Mouse (Mus musculus): ENCODE data around the gene Slco1c1. TPM values are rescaled to one million over a fixed set of nuclear protein-coding genes. Genes with fewer than 3 reads are reported as not detected.

Slco1c1 gene
- polyA plus RNA-seq (2012; rRNA removed): 0.13 TPM in 1 of 2 replicates, not detected in the other

DNA sequence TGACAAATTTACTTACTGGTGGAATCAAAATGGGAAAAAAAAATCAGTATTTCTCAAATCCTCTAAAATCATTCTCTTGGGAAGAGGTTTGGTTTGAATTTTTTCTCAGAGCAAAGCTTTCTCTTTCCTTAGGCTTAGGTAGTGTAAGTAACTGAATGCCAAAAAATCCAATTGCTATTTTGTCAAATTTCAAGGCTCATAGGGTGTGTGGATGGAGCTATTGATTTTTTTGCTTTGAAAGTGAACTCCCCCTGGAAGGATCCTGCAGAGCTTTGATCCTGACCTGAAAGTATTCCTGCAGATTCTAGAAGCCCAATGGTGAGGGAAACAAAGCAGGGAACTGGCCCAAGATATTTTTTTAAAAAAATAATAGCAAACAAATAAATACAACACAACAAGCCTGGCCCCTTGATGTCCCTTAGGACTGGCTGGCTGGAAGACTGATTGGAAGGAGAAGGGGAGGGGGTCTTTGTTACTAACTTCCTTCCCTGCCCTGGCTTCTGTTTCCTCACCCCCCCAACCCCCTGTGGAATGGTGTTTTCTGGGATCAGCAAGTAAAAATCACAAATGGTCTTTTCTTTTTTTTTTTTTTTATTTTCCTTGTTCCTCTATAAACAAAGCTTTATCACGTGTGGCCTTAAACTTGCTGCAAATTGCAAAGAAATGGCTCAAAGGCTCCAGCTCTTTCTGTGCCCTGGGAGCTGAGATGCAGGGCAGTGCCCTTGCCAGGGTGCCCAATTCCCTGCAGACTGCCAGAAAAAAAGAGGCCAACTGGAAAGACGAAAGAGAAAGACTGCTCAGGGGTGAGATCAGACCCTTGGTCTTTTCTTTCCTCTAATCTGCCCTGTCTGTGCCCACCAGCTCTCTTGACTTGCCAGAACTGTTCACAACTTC lies at the start of gene Slco1c1:
TSS of gene Slco1c1 (plus strand) at position 622 of the 894 bp plus-strand sequence.
- no peaks in the 10 kb centered on the region for H3K4me1 ChIP-seq (ENCODE audit: control insufficient read depth, insufficient read depth, low read length)
- no peak within 1 kb of the TSS for H3K4me3 ChIP-seq (replicated peaks; ENCODE audit: extremely low read depth, low read depth, low read length)

DNA sequence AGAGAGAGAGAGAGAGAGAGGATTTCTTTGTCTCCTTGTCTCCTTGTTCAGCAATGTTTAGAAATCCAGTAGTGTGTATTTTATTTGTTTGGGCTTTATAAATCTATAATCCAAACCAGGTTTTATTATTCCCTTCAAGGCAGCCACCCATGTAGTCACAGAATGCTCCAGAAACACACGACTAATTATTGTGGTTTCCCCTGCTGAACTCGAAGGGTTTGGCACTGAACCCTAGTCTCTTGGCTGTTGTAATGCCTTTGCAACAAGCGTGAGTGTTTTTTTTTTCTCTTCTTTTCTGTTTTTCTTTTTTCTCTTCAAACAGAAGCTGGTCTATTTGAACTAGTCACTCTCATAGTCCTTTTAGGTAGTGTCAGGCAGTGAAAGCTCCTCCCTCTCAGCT lies 49.5 kb upstream of the Slco1c1 start:
- WGBS: 31% methylated on average over 3 of the region's 3 CpGs
- DNase-seq: no peak
- Histone ChIP-seq H3K4me3 (replicated peaks; ENCODE audit: extremely low read depth, low read depth, low read length) (no peak overlapping the region), H3K4me1 (ENCODE audit: control insufficient read depth, insufficient read depth, low read length) (no peaks in the 10 kb centered on the region)
- TF ChIP-seq CTCF (IDR thresholded peaks at IDR 0.05; ENCODE audit: insufficient read depth, low read length) (no peak), POLR2A (IDR thresholded peaks at IDR 0.05; ENCODE audit: borderline replicate concordance, extremely low read depth, low read depth, low read length) (no peak)

More for the DNA sequence above, at the start of gene Slco1c1:
- WGBS: 52% methylated on average over 2 of the region's 2 CpGs
- DNase-seq: no peak
- TF ChIP-seq CTCF (IDR thresholded peaks at IDR 0.05; ENCODE audit: insufficient read depth, low read length) (no peak), POLR2A (IDR thresholded peaks at IDR 0.05; ENCODE audit: borderline replicate concordance, extremely low read depth, low read depth, low read length) (no peak)

DNA sequence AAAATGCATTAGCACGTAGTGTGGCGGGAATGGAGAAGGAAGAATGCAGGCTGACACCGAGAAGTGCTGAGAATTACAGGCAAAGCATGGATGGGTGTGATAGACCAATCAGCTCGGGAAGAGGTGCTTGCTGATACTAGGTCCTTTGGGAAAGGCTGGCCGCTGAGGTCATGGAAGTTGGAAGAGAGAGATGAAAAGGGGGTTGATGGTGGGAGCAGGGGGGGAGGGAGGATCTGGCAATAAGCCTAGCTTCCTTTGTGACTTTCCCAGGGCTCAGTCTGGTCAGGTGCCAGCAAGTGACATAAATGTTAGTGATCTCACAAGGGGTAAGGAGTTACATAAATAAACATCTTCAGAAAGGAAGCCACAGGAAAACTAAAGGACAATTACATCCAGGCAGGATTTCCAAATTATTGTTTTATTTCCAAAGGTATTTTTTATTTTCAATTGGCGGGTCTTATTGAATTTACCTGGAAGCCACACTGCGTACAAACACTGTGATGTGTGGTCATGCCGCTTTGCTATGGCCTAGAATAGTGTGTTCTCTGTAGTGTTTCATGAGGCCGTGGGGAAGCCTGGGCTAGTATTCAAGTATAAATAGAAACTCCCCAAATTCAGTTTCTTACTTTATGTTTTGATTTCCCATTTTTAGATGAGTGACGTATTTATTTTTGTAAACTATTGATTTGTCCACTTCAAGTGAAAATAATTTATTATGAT lies 38.7 kb upstream of the Slco1c1 start:
- 37% methylated on average over 10 of the region's 10 CpGs for WGBS
- DNase-seq: peak; percentile 10
- no peak overlapping the region for H3K4me3 ChIP-seq (replicated peaks; ENCODE audit: extremely low read depth, low read depth, low read length)
- H3K4me1 ChIP-seq (ENCODE audit: control insufficient read depth, insufficient read depth, low read length): peaks cover 4% of the 10 kb centered on the region
- TF ChIP-seq CTCF (IDR thresholded peaks at IDR 0.05; ENCODE audit: insufficient read depth, low read length) (no peak), POLR2A (IDR thresholded peaks at IDR 0.05; ENCODE audit: borderline replicate concordance, extremely low read depth, low read depth, low read length) (no peak)

DNA sequence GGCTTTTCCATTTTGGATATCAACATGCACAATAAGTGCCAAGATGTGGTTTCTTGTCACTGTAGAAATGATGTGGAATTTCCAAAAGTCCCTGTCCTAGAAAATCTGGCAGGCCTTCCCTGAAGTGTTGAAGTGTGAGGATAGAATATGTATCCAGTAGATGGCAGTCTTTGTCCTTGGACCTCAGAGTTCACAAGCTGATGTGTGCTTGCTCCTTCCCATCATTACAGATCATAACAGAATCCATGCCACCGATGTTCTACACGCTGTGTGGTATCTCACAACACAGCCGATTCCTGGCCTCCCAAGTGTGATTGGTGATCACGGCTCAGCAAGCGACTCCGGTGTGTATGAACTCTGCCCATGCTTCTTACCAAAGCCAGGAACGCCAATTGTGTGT lies 36.9 kb upstream of the Slco1c1 start:
- TF ChIP-seq CTCF (IDR thresholded peaks at IDR 0.05; ENCODE audit: insufficient read depth, low read length) (0 out of 2 replicates have a peak, but pooled peaks have one; percentile 27), POLR2A (IDR thresholded peaks at IDR 0.05; ENCODE audit: borderline replicate concordance, extremely low read depth, low read depth, low read length) (no peak)
- 59% methylated on average over 7 of the region's 7 CpGs for whole genome bisulfite sequencing
- no peak for DNase-seq
- Histone ChIP-seq H3K4me1 (ENCODE audit: control insufficient read depth, insufficient read depth, low read length) (peaks cover 4% of the 10 kb centered on the region), H3K4me3 (replicated peaks; ENCODE audit: extremely low read depth, low read depth, low read length) (no peak overlapping the region)

DNA sequence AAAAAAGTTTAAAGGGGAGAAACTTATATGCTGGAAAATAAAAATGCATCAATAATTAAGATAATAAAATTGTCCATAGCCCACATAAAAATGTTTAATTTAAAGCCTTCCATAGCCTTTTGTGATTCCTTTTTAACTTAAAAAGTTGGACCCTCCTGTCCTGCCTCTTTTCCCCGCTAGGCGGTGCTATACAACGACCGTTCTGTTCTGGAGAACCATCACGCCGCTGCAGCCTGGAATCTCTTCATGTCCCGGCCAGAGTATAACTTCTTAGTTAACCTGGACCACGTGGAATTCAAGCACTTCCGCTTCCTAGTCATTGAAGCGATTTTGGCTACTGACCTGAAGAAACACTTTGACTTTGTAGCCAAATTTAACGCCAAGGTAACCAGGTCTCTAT lies 35.5 kb upstream of the Slco1c1 start:
- peaks cover 4% of the 10 kb centered on the region for H3K4me1 ChIP-seq (ENCODE audit: control insufficient read depth, insufficient read depth, low read length)
- no peak overlapping the region for H3K4me3 ChIP-seq (replicated peaks; ENCODE audit: extremely low read depth, low read depth, low read length)
- 21% methylated on average over 11 of the region's 11 CpGs for WGBS
- TF ChIP-seq CTCF (IDR thresholded peaks at IDR 0.05; ENCODE audit: insufficient read depth, low read length) (peak; percentile 70), POLR2A (IDR thresholded peaks at IDR 0.05; ENCODE audit: borderline replicate concordance, extremely low read depth, low read depth, low read length) (no peak)
- DNase-seq: peak; percentile 23

DNA sequence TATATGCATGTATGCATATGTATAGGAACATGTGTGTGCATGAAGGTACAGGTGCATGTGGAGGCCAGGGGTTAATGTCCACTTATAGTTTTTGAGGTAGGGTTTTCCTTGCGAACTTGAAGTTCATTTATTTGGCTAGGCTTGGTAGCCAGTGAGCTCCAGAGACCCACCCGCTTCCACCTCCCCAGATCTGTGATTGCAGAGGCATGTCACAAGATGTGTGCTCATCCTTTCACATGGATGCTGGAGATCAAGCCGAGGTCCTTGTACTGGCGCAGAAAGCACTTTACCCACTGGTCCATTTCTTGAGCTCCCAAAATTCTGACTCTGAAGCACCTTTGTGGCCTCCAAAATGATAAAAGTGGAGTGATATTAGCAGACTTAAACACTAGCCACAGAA lies 29.3 kb upstream of the Slco1c1 start:
- WGBS: 85% methylated on average over 4 of the region's 4 CpGs
- TF ChIP-seq CTCF (IDR thresholded peaks at IDR 0.05; ENCODE audit: insufficient read depth, low read length) (no peak), POLR2A (IDR thresholded peaks at IDR 0.05; ENCODE audit: borderline replicate concordance, extremely low read depth, low read depth, low read length) (no peak)
- DNase-seq: no peak
- Histone ChIP-seq H3K4me3 (replicated peaks; ENCODE audit: extremely low read depth, low read depth, low read length) (no peak overlapping the region), H3K4me1 (ENCODE audit: control insufficient read depth, insufficient read depth, low read length) (no peaks in the 10 kb centered on the region)

DNA sequence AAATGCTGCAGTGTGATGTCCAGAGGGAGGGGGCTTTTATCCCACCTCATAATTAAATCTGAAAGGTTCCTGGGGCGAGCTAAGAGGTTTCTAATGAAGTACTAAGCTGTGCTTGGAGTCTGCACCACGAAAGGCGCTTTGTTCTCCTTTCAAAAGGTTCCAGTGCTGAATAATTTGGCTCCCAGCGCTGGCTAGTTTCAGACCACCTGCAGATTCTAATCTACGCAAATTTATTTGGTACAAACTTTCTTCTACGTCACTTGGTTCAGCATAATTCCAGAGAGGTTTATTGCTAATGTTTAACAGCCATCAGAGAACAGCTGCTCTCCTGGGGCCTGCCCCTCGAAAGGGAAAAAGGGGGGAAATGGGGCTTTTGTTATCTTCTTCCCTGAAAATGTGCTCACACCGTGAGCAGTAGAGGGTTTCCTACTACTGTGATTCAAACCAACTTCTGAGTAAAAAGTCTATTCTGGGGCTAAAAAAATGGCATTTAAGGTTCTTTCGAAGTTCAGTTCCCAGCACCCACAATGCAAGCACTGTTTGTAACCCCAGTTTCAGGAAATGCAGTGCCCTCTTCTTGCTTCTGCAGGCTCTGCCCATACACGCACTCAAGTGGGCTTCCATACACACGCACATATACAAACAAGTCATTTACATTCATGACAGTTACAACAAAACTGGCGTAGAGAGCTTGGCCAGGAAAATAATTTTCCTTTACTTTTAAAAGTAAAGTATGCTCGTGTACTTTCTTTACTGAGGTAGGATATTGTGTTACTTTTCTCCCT lies 28.3 kb upstream of the Slco1c1 start:
- Histone ChIP-seq H3K4me3 (replicated peaks; ENCODE audit: extremely low read depth, low read depth, low read length) (no peak overlapping the region), H3K4me1 (ENCODE audit: control insufficient read depth, insufficient read depth, low read length) (no peaks in the 10 kb centered on the region)
- 53% methylated on average over 13 of the region's 13 CpGs for WGBS
- TF ChIP-seq POLR2A (IDR thresholded peaks at IDR 0.05; ENCODE audit: borderline replicate concordance, extremely low read depth, low read depth, low read length) (no peak), CTCF (IDR thresholded peaks at IDR 0.05; ENCODE audit: insufficient read depth, low read length) (no peak)
- DNase-seq: no peak

DNA sequence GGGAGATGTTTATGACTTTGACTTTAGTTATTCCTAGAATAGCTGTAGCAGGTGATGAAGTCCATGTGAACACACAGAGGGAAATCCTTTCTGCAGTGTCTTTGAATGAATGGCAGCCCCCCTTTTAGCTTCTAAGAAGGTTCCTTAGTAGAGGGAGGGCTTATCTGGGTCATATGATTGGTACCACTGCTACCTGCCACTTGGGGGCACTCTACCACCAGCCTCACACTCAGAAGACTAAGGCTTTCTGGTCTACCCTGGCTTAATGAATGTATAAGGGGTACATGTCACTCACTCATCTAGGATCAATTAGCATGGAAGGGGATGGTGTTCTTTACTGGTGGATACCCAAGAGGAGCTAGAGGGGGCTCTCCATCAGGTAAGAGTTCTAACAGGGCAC lies 24.7 kb upstream of the Slco1c1 start:
- peak; percentile 36 for TF ChIP-seq CTCF (IDR thresholded peaks at IDR 0.05; ENCODE audit: insufficient read depth, low read length)
- TF ChIP-seq POLR2A (IDR thresholded peaks at IDR 0.05; ENCODE audit: borderline replicate concordance, extremely low read depth, low read depth, low read length): no peak

DNA sequence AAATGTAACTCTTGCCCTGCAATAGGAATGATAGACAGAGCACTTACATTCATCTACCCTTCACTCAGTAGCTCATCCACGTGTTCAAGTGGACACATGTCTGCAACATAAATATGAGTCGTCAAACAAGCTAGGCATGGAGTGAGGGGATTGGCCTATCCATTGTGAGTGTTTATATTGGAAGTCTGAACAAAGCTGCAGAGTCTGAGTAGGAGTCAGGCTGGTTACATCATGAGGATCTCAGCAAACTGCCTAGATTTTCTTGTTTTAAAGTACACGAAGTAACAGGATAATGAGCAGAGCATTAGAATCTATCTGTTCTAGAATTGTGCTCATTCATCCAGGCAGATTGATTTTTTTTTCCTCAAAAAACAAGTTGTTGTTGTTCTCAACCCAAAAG lies 23.0 kb upstream of the Slco1c1 start:
- TF ChIP-seq CTCF (IDR thresholded peaks at IDR 0.05; ENCODE audit: insufficient read depth, low read length): no peak
- no peak for TF ChIP-seq POLR2A (IDR thresholded peaks at IDR 0.05; ENCODE audit: borderline replicate concordance, extremely low read depth, low read depth, low read length)
- Histone ChIP-seq H3K4me3 (replicated peaks; ENCODE audit: extremely low read depth, low read depth, low read length) (no peak overlapping the region), H3K4me1 (ENCODE audit: control insufficient read depth, insufficient read depth, low read length) (peaks cover 4% of the 10 kb centered on the region)
- no peak for DNase-seq
- 54% methylated on average over 3 of the region's 3 CpGs for WGBS

More for the DNA sequence above, 24.7 kb upstream of the Slco1c1 start:
- H3K4me3 ChIP-seq (replicated peaks; ENCODE audit: extremely low read depth, low read depth, low read length): no peak overlapping the region
- peaks cover 4% of the 10 kb centered on the region for H3K4me1 ChIP-seq (ENCODE audit: control insufficient read depth, insufficient read depth, low read length)
- DNase-seq: no peak
